Mouse (Mus musculus) CH12.LX (cell line): Measurements from ENCODE around the gene Pigu. TPM values are rescaled to one million over a fixed set of nuclear protein-coding genes. Genes with fewer than 3 reads are reported as not detected.

Experiments
- DNase-seq: peaks from one replicate; pipeline ENCODE4 v3.0.0-alpha.2; 2013; ENCODE audit errors: extremely low read depth
- H3K27ac ChIP-seq: 2 replicates; pipeline ENCODE4 v1.5.1; 2012; ENCODE audit warnings: low read depth, mild to moderate bottlenecking, control low read depth, moderate library complexity; ENCODE audit not compliant: insufficient read depth
- H3K27me3 ChIP-seq: replicated peaks from 2 replicates; pipeline ENCODE3; 2012; ENCODE audit warnings: inconsistent platforms
- H3K36me3 ChIP-seq, 2 experiments: replicated peaks in 1 of 2; 2 replicates each; pipeline versions ENCODE3 to v1.6.1; 2012; ENCODE audit warnings: inconsistent platforms in 1 of 2, low read length in 1 of 2, mild to moderate bottlenecking in 1 of 2, mixed read lengths in 1 of 2, moderate library complexity in 1 of 2; ENCODE audit not compliant: control insufficient read depth in 1 of 2, insufficient read depth in 1 of 2
- H3K4me1 ChIP-seq, 2 experiments: 2 replicates each; pipeline ENCODE4 v1.6.1; 2012; ENCODE audit warnings: inconsistent platforms in 1 of 2, moderate library complexity in 1 of 2; ENCODE audit not compliant: insufficient read depth in 2 of 2, control insufficient read depth in 1 of 2
- H3K4me2 ChIP-seq: 2 replicates; pipeline ENCODE4 v1.6.1; 2012; ENCODE audit warnings: low read depth, mild to moderate bottlenecking, control low read depth; ENCODE audit not compliant: poor library complexity, insufficient read depth, severe bottlenecking
- H3K4me3 ChIP-seq, 3 experiments: fragments of 150-350 bp in 1 of 3; sonication (generic) in 1 of 3; replicated peaks in 1 of 3; 2 replicates each; pipeline versions ENCODE3 to v1.5.1; 2011 to 2012; ENCODE audit warnings: low read depth in 2 of 3, low read length in 2 of 3, mild to moderate bottlenecking in 2 of 3, moderate library complexity in 2 of 3, control low read depth in 1 of 3, improper control_type of control experiment in 1 of 3, inconsistent platforms in 1 of 3, mixed read lengths in 1 of 3; ENCODE audit not compliant: poor library complexity in 1 of 3
- H3K79me2 ChIP-seq: replicated peaks from 2 replicates; pipeline ENCODE4 v1.6.1; 2012; ENCODE audit warnings: mild to moderate bottlenecking, moderate library complexity; ENCODE audit not compliant: control insufficient read depth, poor library complexity, insufficient read depth, severe bottlenecking; ENCODE audit errors: extremely low read depth
- H3K9ac ChIP-seq: 2 replicates; pipeline ENCODE4 v1.6.1; 2012; ENCODE audit warnings: low read depth, mild to moderate bottlenecking, control low read depth, moderate library complexity; ENCODE audit not compliant: insufficient read depth
- H3K9me3 ChIP-seq: replicated peaks from 2 replicates; pipeline ENCODE3; 2012; ENCODE audit warnings: low read length, inconsistent platforms, mixed read lengths
- CHD2 ChIP-seq: IDR thresholded peaks from 2 replicates; pipeline ENCODE4 v1.6.1; 2011; ENCODE audit warnings: low read length, improper control_type of control experiment
- E2F4 ChIP-seq: IDR thresholded peaks from 2 replicates; pipeline ENCODE4 v1.6.1; 2011; ENCODE audit warnings: low read depth, low read length, improper control_type of control experiment; ENCODE audit not compliant: insufficient replicate concordance
- ELF1 ChIP-seq: IDR thresholded peaks from 2 replicates; pipeline ENCODE4 v1.6.1; 2014; ENCODE audit warnings: low read depth, mild to moderate bottlenecking, inconsistent platforms, low read length, improper control_type of control experiment
- EP300 ChIP-seq: IDR thresholded peaks from 2 replicates; pipeline ENCODE4 v1.6.1; 2011; ENCODE audit warnings: low read length, improper control_type of control experiment
- ETS1 ChIP-seq: conservative IDR thresholded peaks from 2 replicates; pipeline ENCODE4 v1.6.1; 2012; ENCODE audit warnings: low read depth, mild to moderate bottlenecking, inconsistent platforms, low read length, improper control_type of control experiment, moderate library complexity
- GABPA ChIP-seq: IDR thresholded peaks from 2 replicates; pipeline ENCODE4 v1.6.1; 2012; ENCODE audit warnings: low read depth, low read length, improper control_type of control experiment, inconsistent platforms; ENCODE audit not compliant: insufficient replicate concordance
- IRF4 ChIP-seq: IDR thresholded peaks from 2 replicates; pipeline ENCODE4 v1.6.1; 2014; ENCODE audit warnings: low read depth, mild to moderate bottlenecking, inconsistent platforms, low read length, improper control_type of control experiment
- JUND ChIP-seq: conservative IDR thresholded peaks from 2 replicates; pipeline ENCODE4 v1.6.1; 2011; ENCODE audit warnings: low read depth, low read length, improper control_type of control experiment
- MAX ChIP-seq: IDR thresholded peaks from 2 replicates; pipeline ENCODE4 v1.6.1; 2011; ENCODE audit warnings: low read length, improper control_type of control experiment
- MEF2A ChIP-seq: IDR thresholded peaks from 2 replicates; pipeline ENCODE4 v1.6.1; 2014; ENCODE audit warnings: low read depth, mild to moderate bottlenecking, inconsistent platforms, low read length, improper control_type of control experiment, borderline replicate concordance
- MXI1 ChIP-seq: IDR thresholded peaks from 2 replicates; pipeline ENCODE4 v1.6.1; 2011; ENCODE audit warnings: mild to moderate bottlenecking, low read depth, low read length, improper control_type of control experiment
- NRF1 ChIP-seq: IDR thresholded peaks from 2 replicates; pipeline ENCODE4 v1.6.1; 2014; ENCODE audit warnings: low read depth, mild to moderate bottlenecking, inconsistent platforms, low read length, improper control_type of control experiment, moderate library complexity
- POLR2A ChIP-seq: IDR thresholded peaks from 2 replicates; pipeline ENCODE4 v1.6.1; 2011; ENCODE audit warnings: low read depth, mild to moderate bottlenecking, improper control_type of control experiment, low read length
- RAD21 ChIP-seq: IDR thresholded peaks from 2 replicates; pipeline ENCODE4 v1.6.1; 2011; ENCODE audit warnings: low read depth, mild to moderate bottlenecking, low read length, improper control_type of control experiment, moderate library complexity
- SIN3A ChIP-seq: IDR thresholded peaks from 2 replicates; pipeline ENCODE4 v1.6.1; 2012; ENCODE audit warnings: low read length, improper control_type of control experiment, inconsistent platforms
- TBP ChIP-seq: conservative IDR thresholded peaks from 2 replicates; pipeline ENCODE4 v1.6.1; 2011; ENCODE audit warnings: low read depth, low read length, improper control_type of control experiment
- USF1 ChIP-seq: IDR thresholded peaks from 2 replicates; pipeline ENCODE4 v1.6.1; 2014; ENCODE audit warnings: low read depth, mild to moderate bottlenecking, inconsistent platforms, low read length, improper control_type of control experiment
- USF2 ChIP-seq: conservative IDR thresholded peaks from 2 replicates; pipeline ENCODE4 v1.6.1; 2011; ENCODE audit warnings: low read depth, low read length, improper control_type of control experiment
- ZKSCAN1 ChIP-seq: IDR thresholded peaks from 2 replicates; pipeline ENCODE4 v1.6.1; 2012; ENCODE audit warnings: low read depth, inconsistent platforms, low read length, improper control_type of control experiment, borderline replicate concordance
- dilution Hi-C: fragments of 300-500 bp; cut with MboI; formaldehyde crosslinking; loops from 2 replicates; pipeline ENCODE4 v1.14.3; 2020; ENCODE audit warnings: low sequenced_read_pairs; ENCODE audit not compliant: extremely low pct_unique_long_range_greater_than_20kb, extremely low pct_ligation_motif_present
- in situ Hi-C: fragments of 300-500 bp; cut with MboI; formaldehyde crosslinking; loops from 3 replicates; pipeline ENCODE4 v1.14.3; 2019; ENCODE audit warnings: low sequenced_read_pairs, low pct_ligation_motif_present, low pct_unique_long_range_greater_than_20kb, mixed read lengths
- polyA plus RNA-seq: library from polyadenylated mRNA; unstranded; fragments of >175 nt; gene quantifications from 2 replicates; pipeline ENCODE4 v1.2.1, GENCODE M21; 2012; ENCODE audit warnings: low read depth; ENCODE audit not compliant: insufficient read length
- total RNA-seq, 2 experiments: library from RNA; depleted of rRNA; stranded (reverse); fragments of 300-350 nt in 1 of 2; fragments of >200 nt in 1 of 2; gene quantifications; 2 replicates each; pipeline ENCODE4 v1.2.3; 2012 to 2014

Pigu gene
- total and polyA plus RNA-seq, 3 experiments = 29.0 to 57.3 (median 39.1) TPM

GRCm38 (mm10) chr2:155400276-155400675 lies 43.0 kb upstream of the Pigu start:
- TF ChIP-seq E2F4 (no peak), MAX (no peak), SIN3A (no peak), MEF2A (no peak), ELF1 (no peak), GABPA (no peak), CHD2 (no peak), ETS1 (no peak), RAD21 (no peak), NRF1 (no peak), POLR2A (no peak), MXI1 (no peak), USF1 (no peak), USF2 (no peak), EP300 (no peak), IRF4 (no peak), TBP (no peak), JUND (no peak)
- TF ChIP-seq, all 38 proteins: peak for 0
- Histone ChIP-seq H3K27me3 (no peaks in the 10 kb centered on the region), H3K4me1 (peaks cover 14 to 38% of the 10 kb centered on the region in 2 experiments), H3K4me3 (no peak overlapping the region), H3K4me2 (no peak overlapping the region), H3K9ac (no peak overlapping the region), H3K9me3 (no peaks in the 10 kb centered on the region), H3K36me3 (peaks cover 13 to 37% of the 10 kb centered on the region in 2 experiments), H3K27ac (no peak overlapping the region), H3K79me2 (no peaks in the 10 kb centered on the region)
- in situ Hi-C loops = no loop called here
- no peak for DNase-seq
- dilution Hi-C loops = no loop called here

GRCm38 (mm10) chr2:155394586-155394985 lies 37.4 kb upstream of the Pigu start:
- Histone ChIP-seq H3K27me3 (no peaks in the 10 kb centered on the region), H3K27ac (no peak overlapping the region), H3K4me3 (no peak overlapping the region), H3K4me2 (no peak overlapping the region), H3K9ac (no peak overlapping the region), H3K9me3 (no peaks in the 10 kb centered on the region), H3K4me1 (no peaks in the 10 kb centered on the region), H3K36me3 (peaks cover 16 to 52% of the 10 kb centered on the region in 2 experiments), H3K79me2 (no peaks in the 10 kb centered on the region)
- in situ Hi-C loops = loop anchor here (25.0 kb wide), 1 partner anchor 307 kb away; no protein-coding TSS in a partner anchor
- TF ChIP-seq ETS1 = no peak
- TF ChIP-seq ZKSCAN1 = no peak
- TF ChIP-seq JUND = no peak
- TF ChIP-seq ELF1 = no peak
- dilution Hi-C loops = no loop called here
- no peak for DNase-seq
